Mouse (Mus musculus) common myeloid progenitor, adult 5-6 weeks (primary cell): Measurements from ENCODE around the gene Sec62. TPM values are rescaled to one million over a fixed set of nuclear protein-coding genes. Genes with fewer than 3 reads are reported as not detected.

ENCODE experiments used
- ATAC-seq: replicated peaks from 2 replicates; pipeline ENCODE4 v1.8.0; 2016; ENCODE audit warnings: low read depth, mild to moderate bottlenecking, moderate TSS enrichment, inconsistent platforms; ENCODE audit not compliant: poor library complexity, severe bottlenecking
- total RNA-seq: library from RNA; stranded (forward); fragments of 200-1000, 187-1606 nt; gene quantifications from 2 replicates; pipeline ENCODE4 v1.2.3, GENCODE M21; 2017

The Sec62 gene
- total RNA-seq: 88.0 and 105 TPM in 2 replicates

DNA sequence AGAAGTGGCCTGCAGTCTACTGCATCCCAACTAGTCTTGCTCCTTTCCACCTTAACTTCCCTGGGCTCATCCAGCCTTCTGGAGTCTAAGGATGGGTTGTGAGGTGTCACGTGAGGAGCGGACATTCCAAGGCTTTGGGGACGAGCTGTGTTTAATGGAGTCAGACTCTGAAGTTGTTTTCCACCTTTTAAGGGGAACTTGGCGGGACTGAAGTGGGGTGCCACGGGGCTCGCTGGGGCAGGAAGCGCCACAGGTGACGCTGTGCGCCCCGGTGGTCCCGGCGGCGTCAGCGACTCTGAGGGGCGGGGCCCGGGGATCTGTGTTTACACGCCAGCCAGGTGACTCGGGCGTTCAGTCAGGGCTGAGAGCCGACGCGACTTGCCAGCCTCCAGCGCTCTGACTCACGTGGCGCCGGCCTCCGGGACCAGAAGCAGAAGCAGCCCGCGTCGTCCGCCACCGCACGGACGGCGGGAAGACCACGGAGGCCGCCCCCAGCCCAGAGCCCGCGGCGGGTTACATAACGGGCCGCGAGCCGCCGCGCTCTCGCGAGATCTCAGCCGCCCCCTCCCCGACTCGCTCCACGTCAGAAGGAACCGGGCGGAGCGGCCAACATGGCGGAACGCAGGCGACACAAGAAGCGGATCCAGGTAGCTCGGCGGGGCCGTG is at the start of gene Sec62:
Sec62 (plus strand) TSS at position 139 of the 666 bp plus-strand sequence.
- peak; percentile 89 for ATAC-seq

DNA sequence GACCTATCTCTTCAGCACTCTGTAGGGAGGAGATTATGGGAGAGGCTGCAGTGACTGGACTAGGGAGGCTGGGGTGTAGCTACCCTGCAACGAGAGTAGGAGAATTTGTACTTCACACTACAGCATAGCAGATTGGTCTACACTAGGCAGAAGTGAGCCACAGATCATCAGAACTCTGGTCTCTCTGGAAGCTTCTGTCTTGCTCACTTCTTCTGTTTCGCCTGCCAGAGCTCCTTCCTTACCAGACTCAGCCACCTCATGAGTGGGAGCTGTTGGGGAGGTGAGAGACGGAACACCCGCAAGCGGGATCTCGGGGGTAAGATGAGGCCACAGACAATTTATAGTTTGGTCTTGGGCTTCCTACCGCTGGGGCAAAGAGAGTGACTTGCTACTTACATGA is 49.8 kb upstream of the Sec62 start:
- ATAC-seq: no peak

DNA sequence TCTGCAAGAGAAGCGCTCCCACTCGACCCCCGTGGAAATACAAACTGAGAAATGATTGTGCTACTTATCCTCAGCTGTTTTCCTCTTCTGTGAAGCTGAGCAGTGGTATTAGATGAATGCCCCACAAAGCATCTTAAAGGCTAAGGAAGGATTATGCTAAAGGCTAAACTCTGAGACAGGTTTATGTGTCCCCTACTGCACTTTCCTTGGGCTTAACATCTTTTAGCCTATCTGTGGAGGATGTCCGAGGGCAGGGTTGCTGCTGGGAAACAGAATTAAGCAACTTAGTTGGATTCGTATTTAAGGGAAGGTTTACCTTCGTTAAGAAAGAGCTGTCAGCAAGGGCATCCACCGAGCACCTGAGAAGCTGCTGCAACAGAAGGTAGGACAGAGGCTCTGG is 46.7 kb upstream of the Sec62 start, which contains the start of gene Samd7:
Samd7 (plus strand) TSS at position 288 of the 400 bp plus-strand sequence.
- ATAC-seq: no peak

DNA sequence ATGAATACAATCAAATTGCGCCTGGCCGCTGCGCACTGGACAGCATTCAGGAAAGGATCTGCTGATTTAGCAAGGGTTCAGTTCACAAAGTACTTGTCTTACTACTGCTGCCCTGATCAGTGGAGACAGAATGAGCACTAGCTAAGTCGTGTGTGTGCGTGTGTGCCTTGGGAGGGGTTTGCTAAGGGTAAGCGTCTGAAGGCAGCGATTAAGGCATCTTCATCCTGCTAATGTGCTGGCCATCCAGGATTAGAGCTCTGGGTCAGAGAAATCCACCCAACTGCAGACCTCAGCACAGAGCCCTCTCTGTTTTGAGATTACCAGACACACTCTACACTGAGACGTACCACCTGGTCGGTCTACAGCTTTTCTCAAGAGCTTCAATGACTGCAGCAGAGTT is 44.4 kb upstream of the Sec62 start:
- no peak for ATAC-seq

DNA sequence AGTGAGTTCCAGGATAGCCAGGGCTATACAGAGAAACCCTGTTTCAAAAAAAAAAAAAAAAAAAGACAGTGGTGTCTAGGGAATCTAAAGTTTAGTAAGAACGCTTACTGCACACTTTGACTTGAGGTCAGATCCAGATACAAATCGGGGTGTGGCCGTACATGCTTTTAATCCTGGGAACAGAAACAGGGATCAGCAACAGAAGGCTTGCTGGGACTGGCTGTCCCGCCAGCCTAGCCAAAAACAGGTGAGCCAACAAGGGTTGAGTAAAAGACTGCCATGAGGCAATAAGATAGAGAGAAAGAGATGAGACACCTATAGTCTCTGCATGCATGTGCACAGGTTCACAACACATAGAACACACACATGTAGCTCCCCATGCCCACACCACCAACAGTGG is 38.0 kb upstream of the Sec62 start:
- no peak for ATAC-seq

DNA sequence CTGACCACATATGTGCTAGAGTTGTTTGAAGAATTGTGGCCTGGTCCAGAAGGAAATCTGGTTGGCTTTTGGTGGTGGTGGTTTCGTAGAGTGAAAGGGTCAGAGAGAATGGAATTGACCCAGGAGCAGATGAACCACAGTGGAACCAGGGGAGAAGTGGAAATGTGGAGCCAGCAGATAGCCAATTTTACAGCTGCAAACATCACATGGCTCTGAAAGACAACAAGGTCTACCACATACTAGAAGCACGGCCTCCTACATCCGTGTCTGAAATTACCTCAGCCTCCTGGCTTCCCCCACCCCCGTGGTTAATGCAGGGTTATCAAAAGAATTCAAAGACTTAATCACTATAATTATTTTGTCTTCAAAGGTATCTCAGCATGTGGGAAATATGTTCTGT is 27.8 kb upstream of the Sec62 start:
- peak; percentile 14; the same call in 1 of the 2 replicates for ATAC-seq

DNA sequence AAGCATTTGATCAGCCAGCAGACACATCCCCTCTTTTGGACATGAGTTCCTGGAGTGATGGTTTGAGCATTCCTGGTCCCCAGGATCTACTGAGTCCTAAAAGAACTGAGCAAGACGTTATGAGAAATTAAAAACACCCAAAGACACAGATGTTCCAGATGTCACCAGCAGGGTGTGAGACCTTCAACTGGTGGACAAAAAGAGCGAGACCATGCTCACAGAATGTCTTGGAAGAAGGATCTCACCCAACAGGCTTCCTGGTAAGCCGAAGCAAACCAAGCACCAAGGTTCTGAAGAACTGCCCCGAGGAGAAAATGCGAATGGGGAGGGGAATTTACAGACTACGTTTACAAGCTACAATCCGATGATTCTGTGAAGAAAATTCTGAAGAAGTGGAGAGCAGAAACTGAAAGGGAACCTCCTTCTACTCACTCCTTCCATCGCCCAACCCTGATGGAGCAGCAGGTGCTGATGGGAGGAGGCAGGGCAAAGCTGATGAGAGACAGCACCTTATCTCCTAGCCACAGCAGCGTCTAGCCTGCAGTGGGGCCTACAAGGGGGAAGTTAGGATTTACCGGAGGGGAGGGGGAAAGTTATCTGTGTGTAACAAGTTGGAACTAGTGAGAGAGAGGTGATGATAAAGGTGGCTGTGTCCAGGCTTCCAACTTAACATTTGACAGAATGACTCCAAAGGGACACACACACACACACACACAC is 27.2 kb upstream of the Sec62 start:
- ATAC-seq: peak; percentile 94

DNA sequence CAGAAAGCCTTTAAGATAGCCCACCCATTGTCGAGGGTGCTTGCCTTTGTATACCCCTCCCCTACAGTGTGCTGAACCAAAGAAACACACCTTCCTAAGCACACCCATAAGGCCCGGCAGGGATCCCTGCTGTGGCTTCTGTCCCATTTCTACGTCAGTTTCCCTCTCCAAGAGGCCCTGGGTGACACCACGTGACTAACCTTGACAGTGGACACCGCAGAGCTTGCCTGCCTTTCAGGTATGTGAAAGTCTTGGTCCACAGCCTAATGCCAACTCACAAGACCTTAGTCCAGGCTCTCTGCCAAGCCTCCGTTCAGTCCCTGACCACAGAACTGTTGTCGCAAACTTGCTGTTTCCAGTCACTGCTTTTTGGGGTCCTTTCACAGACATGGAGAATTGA is 26.5 kb upstream of the Sec62 start:
- peak; percentile 48 for ATAC-seq

DNA sequence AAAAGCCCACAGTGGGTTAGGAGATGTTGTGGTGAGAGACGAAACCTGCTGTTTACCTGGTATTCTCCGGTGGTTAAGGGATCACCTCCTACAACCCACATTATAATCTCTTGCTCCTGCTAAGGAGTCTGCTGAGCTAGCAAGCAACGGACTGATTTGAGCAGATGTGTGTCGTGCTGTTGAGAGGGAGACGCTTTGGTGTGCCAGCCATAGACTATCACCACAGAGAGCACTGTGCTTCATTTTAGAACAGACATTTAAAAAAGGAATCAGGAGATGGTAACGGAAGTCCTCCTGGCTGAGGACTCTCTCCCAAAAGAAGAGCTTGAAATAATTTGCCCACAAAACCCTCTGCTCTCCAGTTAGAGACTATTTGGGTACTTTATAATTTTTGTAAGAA is 25.4 kb upstream of the Sec62 start:
- ATAC-seq: no peak

DNA sequence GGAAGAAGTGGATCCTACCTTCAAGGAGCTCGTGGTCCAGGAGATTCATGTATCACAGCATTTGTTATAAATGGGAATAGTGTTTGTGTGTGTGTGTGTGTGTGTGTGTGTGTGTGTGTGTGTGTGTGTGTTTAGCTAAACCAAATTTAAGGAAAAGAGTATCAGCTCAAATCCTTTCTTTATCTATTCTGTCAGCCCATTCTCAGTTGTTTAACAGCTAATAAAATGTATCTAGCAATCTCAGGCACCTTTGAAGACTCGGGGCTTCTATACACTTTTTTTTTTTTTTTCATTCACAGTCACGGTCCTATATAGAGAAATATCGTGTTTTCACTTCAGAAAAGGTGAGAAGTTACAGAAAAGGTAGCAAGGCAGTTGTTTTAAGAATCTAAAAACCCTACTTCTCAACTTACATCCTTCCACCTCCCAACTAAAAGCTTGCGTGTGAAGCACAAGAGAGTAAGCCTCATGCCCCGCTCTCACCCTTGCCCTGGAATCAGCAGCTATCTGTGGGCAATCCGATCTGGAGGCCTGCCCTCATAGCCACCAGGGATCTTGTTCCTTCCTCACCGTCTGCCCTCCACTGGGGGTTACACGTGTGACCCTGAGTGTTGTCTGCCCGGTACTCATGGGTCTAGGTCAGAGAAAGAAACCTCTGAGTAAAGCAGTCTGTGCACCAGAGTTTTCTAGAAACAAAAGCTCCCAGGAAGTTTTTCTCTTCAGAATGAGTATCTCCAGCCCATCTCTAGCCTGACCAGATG is 22.7 kb upstream of the Sec62 start:
- ATAC-seq: no peak

DNA sequence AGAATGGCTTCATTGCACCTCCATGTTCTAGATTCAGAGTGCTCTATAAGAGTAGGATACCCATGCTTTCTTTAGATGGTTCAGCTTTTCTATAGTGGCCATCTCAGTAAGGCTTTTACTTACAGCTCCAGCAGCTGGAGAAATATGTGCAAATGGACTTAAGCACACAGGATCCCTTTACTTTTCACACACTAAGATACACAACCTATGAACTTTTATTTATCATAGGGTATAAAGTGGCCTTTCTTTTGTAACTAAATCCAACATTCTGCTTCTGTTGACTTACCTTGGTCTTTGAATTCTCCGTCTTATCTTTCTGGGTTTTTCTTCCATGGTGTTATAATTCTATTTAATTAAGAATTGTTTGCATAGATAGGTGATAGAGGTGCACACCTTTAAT is 21.1 kb upstream of the Sec62 start:
- no peak for ATAC-seq

DNA sequence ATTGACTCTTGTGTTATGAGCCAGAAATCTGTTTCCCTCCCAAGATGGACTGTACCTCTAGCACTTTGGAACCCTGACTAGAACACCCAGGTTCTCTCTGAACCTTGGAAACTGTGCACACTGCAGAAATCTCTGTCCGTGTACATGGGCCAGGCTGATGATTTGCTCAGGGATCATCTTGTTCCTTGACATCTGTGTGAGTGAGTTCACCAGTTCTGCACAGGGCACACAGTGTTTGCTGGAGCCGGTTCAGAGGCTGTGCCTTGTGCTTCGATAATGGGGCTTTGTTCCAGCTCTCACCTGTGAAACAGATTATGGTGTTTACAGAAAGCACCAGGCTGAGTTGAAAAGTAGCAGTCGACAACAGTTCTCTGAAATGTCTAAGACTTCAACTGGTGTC is 20.0 kb upstream of the Sec62 start:
- no peak for ATAC-seq

DNA sequence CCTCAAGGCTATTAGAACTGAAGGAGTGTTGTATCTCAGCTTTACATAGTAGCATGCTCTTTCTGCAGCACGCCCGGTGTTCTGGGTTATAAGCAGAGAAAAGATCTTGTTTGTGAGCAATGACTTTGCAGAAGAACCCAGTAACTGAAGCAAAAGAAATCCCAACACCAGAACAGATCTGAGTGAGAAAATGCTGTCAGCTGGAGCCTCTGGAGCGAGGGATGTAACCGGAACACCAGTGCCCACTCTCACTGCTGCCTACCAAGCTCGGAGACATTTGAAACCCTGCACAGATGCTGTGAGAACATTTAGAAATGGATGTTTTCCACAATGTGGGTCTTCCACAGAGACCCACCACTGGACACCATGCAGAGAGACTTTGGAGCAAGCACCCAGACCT is 18.0 kb upstream of the Sec62 start:
- no peak for ATAC-seq

DNA sequence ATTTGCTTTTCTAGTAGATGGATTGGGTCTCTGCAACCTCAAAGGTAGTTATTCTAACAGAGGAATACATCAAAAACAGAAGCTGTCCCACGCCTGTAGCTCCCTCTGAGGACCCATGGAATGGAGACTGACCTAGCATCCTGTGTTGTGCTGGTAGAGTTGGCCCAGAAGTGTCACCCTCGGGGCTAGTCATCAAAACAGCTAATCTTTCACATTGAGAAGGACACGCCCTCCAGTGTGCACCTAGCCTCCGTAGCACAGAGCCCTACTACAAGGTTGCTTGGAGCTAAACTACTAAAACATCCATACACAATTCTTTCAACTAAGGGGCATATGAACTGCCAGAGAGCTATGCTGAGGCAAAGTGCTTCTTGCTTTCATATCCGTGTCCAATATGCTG is 14.7 kb upstream of the Sec62 start:
- ATAC-seq: no peak

DNA sequence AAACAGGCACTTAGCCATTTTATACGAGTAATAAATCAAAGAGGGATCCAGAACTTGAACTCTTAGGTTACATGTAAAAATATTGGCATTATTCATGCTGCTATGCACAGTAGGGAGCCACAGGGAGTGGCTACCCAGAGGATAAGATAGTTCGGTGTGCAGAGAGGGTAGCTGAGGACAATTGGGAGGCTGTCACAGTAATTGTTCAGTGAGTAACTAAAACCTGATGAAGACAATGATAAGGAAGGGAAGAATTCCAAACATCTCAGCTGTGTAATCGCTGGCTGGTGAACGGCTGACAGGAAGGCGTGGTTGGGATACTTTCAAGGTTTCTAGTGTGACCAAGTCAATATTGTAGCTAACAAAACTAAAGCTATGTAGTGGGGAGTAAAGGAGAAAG is 4.1 kb upstream of the Sec62 start:
- no peak for ATAC-seq

DNA sequence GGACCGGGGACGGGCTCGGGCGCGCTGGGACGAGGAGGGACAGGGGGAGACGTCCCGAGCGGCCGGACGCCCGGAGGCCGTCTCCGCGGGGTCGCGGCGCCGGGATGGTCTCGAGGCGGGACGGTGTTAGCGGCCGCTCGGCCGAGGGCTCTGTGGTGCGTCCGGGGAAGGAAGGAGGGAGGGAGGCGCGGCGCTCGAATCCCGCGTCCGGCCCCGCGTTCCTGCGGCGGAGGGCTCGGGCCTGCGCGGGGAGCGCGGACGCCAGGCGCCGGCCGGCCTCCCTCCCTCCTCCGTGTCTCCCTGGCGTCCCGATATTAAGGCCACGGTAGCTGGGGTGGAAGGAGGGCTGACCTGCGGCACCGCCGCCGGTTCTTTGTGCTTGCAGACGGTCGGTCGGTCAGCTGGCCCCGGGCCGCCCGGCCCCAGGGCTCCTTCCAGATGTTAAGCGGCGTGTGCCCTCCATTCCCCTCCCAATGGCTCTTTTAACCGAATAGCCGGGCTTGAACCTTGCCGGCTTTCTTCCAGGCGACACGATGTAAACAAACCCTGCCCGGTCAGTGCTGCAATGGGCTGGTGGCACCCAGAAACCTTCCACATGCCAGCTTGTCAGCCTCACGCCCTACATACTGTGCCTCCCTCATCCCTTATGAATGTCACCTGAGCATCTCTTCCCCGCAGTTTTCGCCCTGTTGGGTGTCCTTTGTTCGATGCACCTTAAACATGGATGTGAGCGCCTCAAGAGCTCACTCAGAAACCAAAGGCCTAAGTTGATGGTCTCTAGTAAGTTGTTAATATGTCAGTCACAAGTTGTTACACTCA is 937 bp downstream of the Sec62 start:
- peak; percentile 24 for ATAC-seq

DNA sequence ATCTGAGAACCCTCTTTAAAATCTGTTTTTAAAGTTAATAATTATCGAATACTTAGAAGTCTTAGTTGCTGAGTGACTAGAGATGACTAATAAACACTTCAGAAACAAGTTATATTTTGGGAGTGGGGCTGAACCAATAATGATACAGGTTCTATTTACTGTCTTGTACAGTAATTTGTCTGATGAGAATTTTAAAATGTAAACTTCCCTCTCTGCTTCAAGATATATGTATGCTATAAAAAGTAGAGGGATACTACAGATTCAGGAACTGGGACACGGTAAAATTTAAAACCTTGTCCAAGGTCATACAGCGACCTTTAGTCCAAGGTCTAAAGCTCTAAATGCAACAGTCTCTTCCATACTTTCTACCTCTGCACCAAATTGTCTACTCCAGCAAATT is 9.5 kb downstream of the Sec62 start:
- no peak for ATAC-seq

DNA sequence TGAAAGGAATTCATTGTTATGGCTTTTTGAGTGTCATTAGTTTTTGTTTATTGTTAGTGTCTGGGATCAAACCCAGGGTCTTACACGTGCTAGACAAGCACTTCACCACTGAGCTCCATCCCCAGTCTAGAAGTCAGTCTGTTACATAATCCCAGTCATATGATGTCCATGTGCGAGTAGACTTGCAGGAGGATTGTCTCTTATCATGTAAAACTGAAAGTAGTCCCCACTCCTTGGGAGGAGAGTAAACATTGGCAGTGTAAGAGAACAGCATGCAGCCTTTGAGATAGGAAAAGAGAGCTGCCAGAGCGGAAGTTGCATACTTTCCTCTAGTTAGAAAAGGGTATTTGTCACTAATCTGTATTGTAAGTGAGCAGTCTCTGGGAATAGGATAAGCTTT is 20.2 kb downstream of the Sec62 start:
- no peak for ATAC-seq

DNA sequence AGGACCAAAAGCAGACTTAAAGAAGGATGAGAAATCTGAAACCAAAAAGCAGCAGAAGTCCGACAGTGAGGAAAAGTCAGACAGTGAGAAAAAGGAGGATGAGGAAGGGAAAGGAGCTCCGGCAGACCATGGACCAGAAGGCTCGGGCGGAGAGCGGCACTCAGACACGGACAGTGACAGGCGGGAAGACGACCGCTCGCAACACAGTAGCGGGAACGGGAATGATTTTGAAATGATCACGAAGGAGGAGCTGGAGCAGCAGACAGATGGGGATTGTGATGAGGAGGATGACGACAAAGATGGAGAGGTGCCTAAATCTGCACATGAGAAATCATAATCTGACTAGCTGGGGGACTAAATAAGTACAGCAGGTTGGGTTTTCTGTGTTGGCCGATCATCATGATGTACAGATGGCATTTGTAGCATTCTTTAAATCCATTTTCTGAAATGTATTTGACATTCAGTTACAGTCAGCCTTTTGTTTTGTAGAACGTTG is 26.0 kb downstream of the Sec62 start:
- no peak for ATAC-seq

DNA sequence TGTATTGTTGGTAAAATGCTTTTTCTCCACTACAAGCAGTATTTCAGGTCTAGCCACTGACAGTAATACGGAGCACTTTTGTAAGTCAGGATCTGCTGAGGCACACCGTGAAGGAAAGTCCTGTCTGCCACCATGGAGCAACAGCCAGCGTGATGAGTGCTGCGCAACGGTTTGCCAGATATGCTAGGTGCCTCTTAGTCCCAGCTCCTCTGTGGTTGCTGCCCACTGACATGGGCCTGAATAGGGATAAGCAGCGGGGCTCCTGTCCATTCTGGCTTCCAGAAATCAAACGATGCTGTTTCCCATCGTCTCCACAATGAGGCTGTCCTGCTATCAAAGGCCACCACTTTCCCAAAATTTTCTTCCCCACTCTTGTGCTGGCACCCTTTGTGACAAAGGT is 29.5 kb downstream of the Sec62 start:
- ATAC-seq: no peak
